Mouse (Mus musculus) lung, adult 2 months (tissue): Measurements from ENCODE around the gene Gm20388.

Experiments
- CTCF ChIP-seq: fragments of 200-500 bp; IDR thresholded peaks from 2 replicates; pipeline ENCODE4 v1.5.1; 2011; ENCODE audit warnings: mild to moderate bottlenecking, low read length, control low read depth; ENCODE audit not compliant: insufficient read depth
- POLR2A ChIP-seq: fragments of 200-500 bp; IDR thresholded peaks from 2 replicates; pipeline ENCODE4 v1.6.1; 2011; ENCODE audit warnings: low read depth, mild to moderate bottlenecking, control low read depth, low read length, borderline replicate concordance; ENCODE audit errors: extremely low read depth

DNA sequence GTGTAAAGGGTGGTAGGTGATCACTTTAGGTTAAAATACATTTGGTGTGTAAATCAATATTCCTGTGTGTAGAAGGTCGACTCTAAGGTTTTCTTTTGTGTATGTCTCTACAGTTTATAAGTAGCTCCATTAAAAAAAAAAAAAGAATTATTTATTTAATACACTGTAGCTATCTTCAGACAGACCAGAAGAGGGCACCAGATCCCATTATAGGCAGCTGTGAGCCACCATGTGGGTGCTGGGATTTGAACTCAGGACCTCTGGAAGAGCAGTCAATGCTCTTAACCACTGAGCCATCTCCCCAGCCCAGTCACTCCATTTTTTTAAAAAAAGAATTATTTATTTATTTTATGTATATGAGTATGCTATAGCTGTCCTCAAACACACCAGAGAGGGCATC is 3197.4 kb downstream of the Gm20388 start:
- TF ChIP-seq POLR2A (no peak), CTCF (no peak)
